Comparison of ENCODE assay signal across 31 mouse cellular contexts in genomic region chr10:28696032-28696431, GRCm38 (mm10). TPM values are rescaled to one million over a fixed set of nuclear protein-coding genes. Genes with fewer than 3 reads are reported as not detected.
"Had no signal": no experiment of that assay in that cellular context is flagged by ENCODE, and none has a peak within 500 bp of the region (broad histone marks: within the 10 kb centered on the region; RNA-seq: fewer than 3 reads in every experiment).

No protein-coding gene starts in this region.

- DNase-seq: gastrocnemius, postnatal 10 days; gastrocnemius, postnatal 25 days; heart, adult 18-20 months; heart, postnatal 10 days; heart, postnatal 4 days; kidney, adult 11 months; kidney, adult 2 months; kidney, adult 9 months; kidney, postnatal 14 days; kidney, postnatal 36 days; layer of hippocampus, adult 9-11 months; layer of hippocampus, postnatal 36 days; left cerebral cortex, postnatal 4 days had no signal

- H3K27ac ChIP-seq: heart, embryonic 10.5 days; hindbrain, embryonic 10.5 days; hindbrain, embryonic 13.5 days; hindbrain, embryonic 15.5 days; hindbrain, postnatal 0 days; kidney, embryonic 15.5 days; kidney, postnatal 0 days; limb, embryonic 13.5 days; limb, embryonic 15.5 days; liver, embryonic 12.5 days; liver, embryonic 14.5 days had no signal

- H3K4me3 ChIP-seq: heart, embryonic 10.5 days; heart, embryonic 12.5 days; hindbrain, embryonic 10.5 days; hindbrain, embryonic 13.5 days; hindbrain, embryonic 15.5 days; kidney, embryonic 15.5 days; limb, embryonic 13.5 days; limb, embryonic 15.5 days; liver, embryonic 12.5 days had no signal

RNA-seq across cellular contexts. Expression of gene Themis, which starts 27.9 kb away (rescaled TPM):
- total RNA-seq: gastrocnemius, adult 18-20 months; gastrocnemius, postnatal 10 days; granulocyte monocyte progenitor cell, adult 5-6 weeks; heart, postnatal 25 days; hindbrain, postnatal 0 days; layer of hippocampus, adult 18-20 months; layer of hippocampus, adult 8-10 months; layer of hippocampus, postnatal 14 days; layer of hippocampus, postnatal 36 days had no signal
